Mouse (Mus musculus): ENCODE results near the gene 4932438H23Rik.

GRCm38 (mm10) chr16:91099444-91100065 is 4.6 kb upstream of the 4932438H23Rik start:
- TF ChIP-seq CTCF (IDR thresholded peaks at IDR 0.05; ENCODE audit: low read depth, low read length) (no peak), TAL1 (conservative IDR thresholded peaks at IDR 0.05; ENCODE audit: low read depth, low read length) (no peak), POLR2AphosphoS5 (IDR thresholded peaks at IDR 0.05; ENCODE audit: insufficient replicate concordance, low read depth, low read length) (no peak), GATA1 (IDR thresholded peaks at IDR 0.05; ENCODE audit: borderline replicate concordance, low read length) (no peak), GATA2 (IDR thresholded peaks at IDR 0.05; ENCODE audit: borderline replicate concordance, low read depth, low read length) (no peak)
